Mouse (Mus musculus) heart, adult 18-20 months (tissue): Measurements from ENCODE around the gene Tmem117. TPM values are rescaled to one million over a fixed set of nuclear protein-coding genes. Genes with fewer than 3 reads are reported as not detected.

Experiments used
- DNase-seq, 2 experiments: peaks; one replicate each; pipeline ENCODE4 v3.0.0; 2021 to 2022; ENCODE audit warnings: mixed read lengths in 1 of 2
- total RNA-seq, 2 experiments: library from RNA; stranded (reverse); gene quantifications; 2 replicates each; pipeline ENCODE4 v1.2.3; 2021

Gene Tmem117
- total RNA-seq, 2 experiments from 2014 or later = 12.0 to 12.9 TPM

DNA sequence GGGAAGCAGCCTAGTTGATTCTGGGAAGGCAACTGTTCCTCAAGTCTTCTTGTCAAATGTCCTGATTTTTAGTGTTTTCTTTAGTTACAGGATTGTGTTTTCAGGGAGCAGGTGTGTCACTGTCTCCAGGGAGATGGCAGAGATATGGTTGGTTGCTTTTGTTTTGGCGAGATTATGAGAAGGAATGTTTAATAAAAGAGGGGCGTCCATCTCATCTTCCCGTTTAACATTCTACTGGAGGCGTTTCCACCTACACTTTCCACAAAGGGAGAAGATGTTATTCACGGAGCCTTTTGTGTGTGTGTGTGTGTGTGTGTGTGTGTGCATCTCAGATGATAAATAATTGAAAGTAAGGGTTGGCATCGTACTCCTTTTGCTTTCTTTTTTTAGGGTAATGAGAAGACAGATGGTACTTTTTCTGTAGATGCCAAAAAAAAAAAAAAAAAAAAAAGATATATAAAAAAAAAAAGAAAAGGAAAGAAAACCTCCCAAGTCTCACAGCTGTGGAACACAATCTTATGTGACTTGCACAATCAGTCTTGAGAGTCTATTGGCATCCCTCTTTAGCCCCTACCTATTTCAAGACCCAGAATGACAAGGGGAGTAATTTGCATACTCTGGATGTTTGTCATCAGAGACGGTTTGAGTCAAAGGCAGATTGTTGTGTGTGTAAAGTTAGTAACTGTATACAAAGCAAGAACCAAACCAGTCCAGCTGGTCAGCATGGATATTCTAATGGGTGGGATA, 142.0 kb downstream of the Tmem117 start:
- DNase-seq = no peak

DNA sequence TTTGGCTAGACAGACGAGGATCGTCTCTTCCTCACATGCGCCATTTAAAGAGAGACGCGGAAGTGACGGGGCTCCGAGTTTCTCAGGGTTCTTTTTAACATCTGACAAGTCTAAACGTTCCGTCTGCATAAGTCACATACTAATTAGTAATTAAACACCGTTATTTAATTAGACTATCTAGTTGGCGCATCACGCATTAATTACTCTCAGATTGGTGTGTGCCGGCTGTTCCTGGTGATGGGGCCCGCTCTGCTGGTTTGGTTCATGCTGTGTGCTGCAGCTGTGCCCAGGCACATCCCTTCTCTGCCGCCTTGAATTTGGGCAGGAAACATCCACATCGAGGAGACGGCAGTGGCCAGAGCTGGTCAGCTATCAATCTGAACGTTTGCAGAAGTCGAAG, 142.7 kb downstream of the Tmem117 start:
- DNase-seq = no peak

- no peak for DNase-seq
Measured at GRCm38 (mm10) chr15:94776119-94777069, 147.4 kb downstream of the Tmem117 start.

DNA sequence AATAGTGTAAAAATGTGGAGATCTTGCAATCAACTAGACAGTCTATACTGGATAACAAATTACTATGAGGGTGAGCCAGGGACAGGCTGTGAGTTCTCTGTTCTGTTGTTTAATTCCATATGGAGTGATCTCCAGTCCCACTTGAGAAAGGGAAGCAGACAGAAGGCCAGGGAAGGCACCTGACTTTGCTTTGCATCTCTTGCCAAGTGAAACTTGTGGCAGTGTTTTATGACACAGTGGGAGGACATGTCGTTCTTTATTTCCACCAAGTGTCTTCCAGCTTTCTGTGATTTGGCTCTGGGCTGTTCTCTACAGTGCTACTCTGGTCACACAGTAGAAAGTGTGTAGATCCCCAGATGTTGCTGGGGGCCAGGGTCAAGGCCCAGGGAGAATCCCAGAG, 152.5 kb downstream of the Tmem117 start:
- DNase-seq = peak; percentile 35 to 39

GRCm38 (mm10) chr15:94793455-94793854, 164.4 kb downstream of the Tmem117 start:
- no peak for DNase-seq

DNA sequence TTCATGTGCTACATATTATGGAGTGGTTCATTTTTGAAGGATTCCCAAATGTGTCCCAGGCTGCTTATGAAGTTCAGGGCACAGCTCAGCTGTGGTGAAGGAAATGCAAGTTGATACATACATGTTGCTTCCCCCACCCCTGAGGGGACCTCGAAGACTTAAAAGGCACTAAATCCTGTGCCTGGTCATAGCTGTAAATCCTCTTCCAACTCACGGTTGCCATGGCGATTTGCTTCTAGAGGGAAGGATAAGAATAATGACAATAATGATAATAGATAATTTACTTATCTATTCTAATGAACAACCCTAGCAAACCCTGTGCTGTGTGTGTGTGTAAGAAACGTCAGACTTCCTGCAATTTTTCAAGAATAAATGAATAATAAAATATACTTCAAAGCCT, 166.5 kb downstream of the Tmem117 start:
- no peak for DNase-seq

GRCm38 (mm10) chr15:94798236-94798635, 169.2 kb downstream of the Tmem117 start:
- DNase-seq = no peak

GRCm38 (mm10) chr15:94801462-94801861, 172.4 kb downstream of the Tmem117 start:
- no peak for DNase-seq

DNA sequence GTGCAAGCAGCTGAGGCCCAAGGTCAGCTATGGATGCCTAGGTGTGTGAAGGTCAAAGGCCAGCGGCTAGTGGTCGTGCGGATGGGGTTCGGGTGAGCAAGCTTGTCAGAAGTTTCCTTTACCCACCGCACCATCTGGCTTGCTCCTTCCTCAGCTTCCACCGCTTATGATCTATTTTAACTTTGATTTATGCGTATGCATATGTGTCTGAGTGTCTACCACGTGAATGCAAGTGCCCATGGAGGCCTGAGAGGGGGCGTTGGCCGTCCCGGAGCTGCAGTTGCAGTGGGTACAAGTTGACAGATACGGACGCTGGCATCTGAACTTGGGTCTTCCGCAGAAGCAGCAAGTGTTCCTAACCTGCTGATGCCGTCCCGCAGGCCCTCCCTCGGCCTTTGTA, 173.8 kb downstream of the Tmem117 start:
- no peak for DNase-seq

- DNase-seq = no peak
Measured at GRCm38 (mm10) chr15:94803624-94804342, 174.8 kb downstream of the Tmem117 start.

- no peak for DNase-seq
Measured at GRCm38 (mm10) chr15:94806005-94806404, 177.0 kb downstream of the Tmem117 start.

GRCm38 (mm10) chr15:94811550-94811949, 182.5 kb downstream of the Tmem117 start:
- no peak for DNase-seq

GRCm38 (mm10) chr15:94814213-94815100, 185.4 kb downstream of the Tmem117 start:
- peak; percentile 25 to 31 for DNase-seq

GRCm38 (mm10) chr15:94835634-94836033, 206.6 kb downstream of the Tmem117 start:
- no peak for DNase-seq

DNA sequence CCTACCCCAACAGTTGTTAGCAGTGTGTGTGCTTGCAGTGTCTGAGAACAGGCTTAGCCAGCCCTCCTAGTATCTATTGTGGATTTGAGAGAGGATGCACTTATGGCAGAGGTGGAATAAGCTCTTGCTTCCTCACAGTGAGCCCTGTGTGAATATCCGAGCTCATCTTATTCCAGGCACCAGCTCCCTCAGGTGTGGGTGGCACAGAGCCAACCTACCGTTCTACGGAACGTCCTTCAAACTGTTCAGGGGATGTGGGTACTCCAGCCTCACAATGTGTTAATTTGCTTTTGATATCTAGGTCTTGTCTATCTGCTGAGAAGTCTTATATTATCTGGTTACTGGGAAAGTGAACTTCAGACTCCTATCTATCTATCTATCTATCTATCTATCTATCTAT, 209.6 kb downstream of the Tmem117 start:
- no peak for DNase-seq

GRCm38 (mm10) chr15:94847501-94847900, 218.5 kb downstream of the Tmem117 start:
- DNase-seq = no peak

DNA sequence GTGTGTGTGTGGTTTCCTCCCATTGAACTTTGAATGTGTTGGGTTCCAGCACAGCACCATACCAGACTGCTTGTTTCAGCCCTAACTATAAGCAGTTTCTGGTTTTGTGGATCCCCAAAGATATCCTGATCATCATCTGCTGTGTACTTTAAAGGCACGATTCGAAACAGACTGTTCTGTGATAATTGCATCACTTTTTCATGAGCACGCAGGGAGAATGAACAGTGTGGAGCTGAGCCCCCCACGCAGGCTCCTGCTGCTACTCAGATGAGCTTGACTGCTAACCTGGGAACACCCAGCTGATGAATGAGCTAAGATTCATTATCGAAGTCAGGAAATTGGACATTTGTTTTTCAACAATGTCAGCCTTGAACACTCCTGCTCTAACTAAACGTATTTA, 230.6 kb downstream of the Tmem117 start:
- no peak for DNase-seq

GRCm38 (mm10) chr15:94861173-94861572, 232.1 kb downstream of the Tmem117 start:
- no peak for DNase-seq

DNA sequence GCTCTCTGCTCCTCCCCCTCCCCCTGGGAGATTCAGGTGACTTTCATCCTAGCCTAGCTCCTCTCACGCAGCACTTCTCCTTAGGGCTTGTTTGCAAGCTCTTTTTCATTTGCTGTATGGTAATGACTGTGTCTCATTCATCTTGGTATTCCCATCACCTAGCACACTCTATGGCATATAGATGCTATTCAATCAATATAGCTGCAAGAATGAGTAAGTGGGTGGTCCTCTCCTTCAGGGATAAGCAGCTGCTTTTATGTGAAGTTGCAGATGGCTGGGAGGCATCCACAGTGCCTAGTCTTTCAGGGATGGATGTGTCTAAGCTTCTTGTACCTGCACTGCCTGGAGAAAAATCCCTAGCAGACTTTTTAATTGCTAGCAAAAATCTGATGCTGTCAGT, 235.1 kb downstream of the Tmem117 start:
- DNase-seq = no peak

- DNase-seq = no peak
Measured at GRCm38 (mm10) chr15:94868372-94868771, 239.3 kb downstream of the Tmem117 start.

DNA sequence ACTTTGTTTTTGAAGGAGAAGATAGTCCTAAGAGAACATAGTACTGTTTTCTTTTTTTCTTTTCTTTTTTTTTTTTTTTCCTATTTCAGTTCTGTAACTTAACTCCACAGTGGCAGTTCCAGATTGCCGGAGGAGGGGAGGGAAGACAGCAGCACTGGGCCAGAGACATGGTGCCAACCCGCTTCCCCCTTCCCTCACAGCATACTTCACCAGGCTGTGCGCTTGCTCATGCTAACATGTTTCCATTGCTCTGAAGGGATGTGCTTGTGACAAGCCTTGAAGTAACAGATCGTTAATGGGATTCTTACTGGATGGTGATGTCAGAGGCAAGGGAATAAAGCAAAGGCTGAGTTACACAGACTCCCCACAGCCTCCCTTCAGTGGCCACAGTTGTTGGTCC, 256.0 kb downstream of the Tmem117 start:
- DNase-seq = no peak

DNA sequence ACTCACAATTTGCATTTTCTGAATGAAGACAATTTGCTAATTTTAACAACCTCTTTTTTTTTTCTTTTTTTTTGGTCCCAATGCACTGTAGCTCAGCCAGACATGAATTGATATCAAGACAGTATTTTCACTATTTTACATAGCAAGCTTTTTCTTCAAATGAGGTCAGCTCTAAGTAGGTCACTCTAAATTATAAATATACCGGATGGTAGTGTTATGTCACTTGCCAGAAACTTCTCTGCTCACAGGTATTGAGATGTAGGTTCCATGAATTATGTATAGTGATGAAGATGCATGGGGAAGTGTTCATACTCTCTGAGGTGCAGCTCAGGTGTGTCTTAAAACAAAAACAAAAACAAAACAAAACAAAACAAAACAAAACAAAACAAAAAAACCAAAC, 264.2 kb downstream of the Tmem117 start:
- no peak for DNase-seq
